9 mouse cellular contexts compared by ENCODE assay signal in the genomic region with DNA sequence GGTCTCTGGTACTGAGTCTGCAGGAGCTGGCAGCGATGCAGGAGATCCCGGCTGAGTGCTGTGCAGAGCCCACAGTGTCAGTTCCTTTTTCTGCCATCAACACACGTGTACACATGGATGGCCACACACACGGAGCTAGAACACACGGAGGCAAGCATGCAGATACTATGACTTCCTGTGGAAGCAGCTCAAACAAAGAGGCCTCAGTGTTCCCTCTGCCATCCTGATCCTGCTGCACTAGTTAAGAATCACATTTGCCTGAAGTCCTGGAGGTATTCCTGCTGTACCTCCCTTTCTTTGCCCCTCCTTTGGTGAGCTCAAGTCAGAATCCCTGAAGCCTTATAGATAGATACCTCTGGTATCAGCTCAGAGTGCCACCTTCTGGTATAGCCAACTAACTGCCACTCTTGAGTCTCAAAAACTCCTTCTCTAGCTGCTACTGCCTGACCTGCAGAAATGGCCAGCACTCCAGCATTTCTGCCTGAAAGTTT.
DNase-seq lines count a peak whose midpoint lies in the region; ATAC-seq and TF ChIP-seq lines count a peak whose summit lies in the region.
"Had no signal": no experiment of that assay in that cellular context is flagged by ENCODE, and none has a peak within 500 bp of the region (broad histone marks: within the 10 kb centered on the region; RNA-seq: fewer than 3 reads in every experiment).

No protein-coding gene starts in this region.

- H3K79me2 ChIP-seq in CH12.LX (replicated peaks; ENCODE audit: control insufficient read depth, extremely low read depth, insufficient read depth, poor library complexity, severe bottlenecking): no peaks in the 10 kb centered on the region

- H3K9ac ChIP-seq in heart, embryonic 12.5 days: no peak overlapping the region; the same call in 1 of the 2 replicates
- H3K9ac ChIP-seq in CH12.LX (ENCODE audit: insufficient read depth, low read depth): no peak overlapping the region
- H3K9ac ChIP-seq in hindbrain, embryonic 12.5 days: no peak overlapping the region
- H3K9ac ChIP-seq in neural tube, embryonic 11.5 days (ENCODE audit: low read length): no peak overlapping the region
- H3K9ac ChIP-seq: heart, embryonic 13.5 days had no signal

- peak; percentile 45 to 53 for DNase-seq in heart, postnatal 10 days
- peak; percentile 27 for DNase-seq in CH12.LX (ENCODE audit: extremely low read depth)
- DNase-seq in cerebellum, adult 18-20 months: peak; percentile 57 to 71
- DNase-seq in neural tube, embryonic 11.5 days (ENCODE audit: low spot score): peak; percentile 47
- no peak for DNase-seq in urinary bladder, postnatal 10 days (ENCODE audit: low spot score)

- dilution Hi-C loops in CH12.LX (cut with MboI; ENCODE audit: extremely low pct_ligation_motif_present, extremely low pct_unique_long_range_greater_than_20kb, low sequenced_read_pairs): no loop called here

- no peaks in the 10 kb centered on the region for H3K36me3 ChIP-seq in heart, embryonic 12.5 days
- H3K36me3 ChIP-seq in CH12.LX (replicated peaks in 1 of 2; ENCODE audit: control insufficient read depth in 1 of 2, insufficient read depth in 1 of 2, low read length in 1 of 2): no peaks in the 10 kb centered on the region
- peaks cover 9% of the 10 kb centered on the region; the same call in 1 of the 2 replicates for H3K36me3 ChIP-seq in hindbrain, embryonic 12.5 days
- no peaks in the 10 kb centered on the region for H3K36me3 ChIP-seq in neural tube, embryonic 11.5 days (ENCODE audit: control insufficient read depth, insufficient read depth, low read length)
- H3K36me3 ChIP-seq: heart, embryonic 13.5 days had no signal

- no peak overlapping the region for H3K27ac ChIP-seq in heart, embryonic 12.5 days (ENCODE audit: poor library complexity, severe bottlenecking)
- H3K27ac ChIP-seq in CH12.LX (ENCODE audit: insufficient read depth, low read depth): no peak overlapping the region
- peak overlapping the region; percentile 24 for H3K27ac ChIP-seq in hindbrain, embryonic 12.5 days
- H3K27ac ChIP-seq in neural tube, embryonic 11.5 days (ENCODE audit: low read depth, low read length): no peak overlapping the region
- H3K27ac ChIP-seq: heart, embryonic 13.5 days had no signal

- TF ChIP-seq EP300 in CH12.LX (IDR thresholded peaks at IDR 0.05; ENCODE audit: low read length): no peak

- WGBS in heart, embryonic 12.5 days: 68% methylated on average over 5 of the region's 5 CpGs
- WGBS in hindbrain, embryonic 12.5 days: 79% methylated on average over 5 of the region's 5 CpGs
- WGBS in neural tube, embryonic 11.5 days: 86% methylated on average over 5 of the region's 5 CpGs

- no peaks in the 10 kb centered on the region for H3K27me3 ChIP-seq in heart, embryonic 12.5 days (replicated peaks)
- H3K27me3 ChIP-seq in CH12.LX (replicated peaks): no peaks in the 10 kb centered on the region
- 0 out of 2 replicates have a peak, but pooled peaks cover 2% of the 10 kb centered on the region for H3K27me3 ChIP-seq in hindbrain, embryonic 12.5 days
- no peaks in the 10 kb centered on the region for H3K27me3 ChIP-seq in neural tube, embryonic 11.5 days (ENCODE audit: control insufficient read depth, insufficient read depth, low read length)
- H3K27me3 ChIP-seq: heart, embryonic 13.5 days had no signal

- in situ Hi-C loops in CH12.LX (cut with MboI; ENCODE audit: low pct_ligation_motif_present, low pct_unique_long_range_greater_than_20kb, low sequenced_read_pairs): no loop called here

- no peaks in the 10 kb centered on the region for H3K9me3 ChIP-seq in heart, embryonic 12.5 days (replicated peaks)
- H3K9me3 ChIP-seq in CH12.LX (replicated peaks; ENCODE audit: low read length): no peaks in the 10 kb centered on the region
- no peaks in the 10 kb centered on the region for H3K9me3 ChIP-seq in hindbrain, embryonic 12.5 days (replicated peaks)
- H3K9me3 ChIP-seq in neural tube, embryonic 11.5 days (ENCODE audit: control insufficient read depth, low read length): no peaks in the 10 kb centered on the region
- H3K9me3 ChIP-seq: heart, embryonic 13.5 days had no signal

- H3K4me2 ChIP-seq in heart, embryonic 12.5 days: no peak overlapping the region
- H3K4me2 ChIP-seq in CH12.LX (ENCODE audit: insufficient read depth, low read depth, poor library complexity, severe bottlenecking): peak overlapping the region; percentile 38; the same call in 1 of the 2 replicates
- no peak overlapping the region for H3K4me2 ChIP-seq in hindbrain, embryonic 12.5 days (replicated peaks)
- no peak overlapping the region for H3K4me2 ChIP-seq in neural tube, embryonic 11.5 days (ENCODE audit: low read depth)
- H3K4me2 ChIP-seq: heart, embryonic 13.5 days had no signal

- no peak overlapping the region for H3K4me3 ChIP-seq in heart, embryonic 12.5 days
- H3K4me3 ChIP-seq in CH12.LX (replicated peaks in 1 of 3; ENCODE audit: low read depth in 2 of 3, low read length in 2 of 3, poor library complexity in 1 of 3): no peak overlapping the region
- H3K4me3 ChIP-seq in hindbrain, embryonic 12.5 days: no peak overlapping the region
- H3K4me3 ChIP-seq in neural tube, embryonic 11.5 days (ENCODE audit: low read depth, low read length): no peak overlapping the region
- H3K4me3 ChIP-seq: heart, embryonic 13.5 days had no signal

- no peak for ATAC-seq in heart, embryonic 12.5 days (ENCODE audit: insufficient number of reproducible peaks, low FRiP score)
- peak; percentile 48; the same call in 1 of the 2 replicates for ATAC-seq in hindbrain, embryonic 12.5 days (ENCODE audit: low FRiP score)
- no peak for ATAC-seq in neural tube, embryonic 11.5 days (ENCODE audit: insufficient read depth, low FRiP score, low TSS enrichment)
- ATAC-seq in CD4-positive, CD25-positive, alpha-beta regulatory T cell, adult 4 months: no peak

- intact Hi-C loops in heart, postnatal 10 days (cut with DNase I): loop anchor here (1.0 to 5.0 kb wide), 3 partner anchors 43 to 161 kb away; no protein-coding TSS in a partner anchor

- TF ChIP-seq RAD21 in CH12.LX (IDR thresholded peaks at IDR 0.05; ENCODE audit: low read depth, low read length): peak; percentile 58

- peak; percentile 49 to 72 for TF ChIP-seq CTCF in CH12.LX (conservative IDR thresholded peaks at IDR 0.05 in 1 of 2, IDR thresholded peaks at IDR 0.05 in 1 of 2; ENCODE audit: low read depth in 2 of 2, low read length in 2 of 2)

- TF ChIP-seq POLR2A in CH12.LX (IDR thresholded peaks at IDR 0.05; ENCODE audit: low read depth, low read length): no peak

- peaks cover 14% of the 10 kb centered on the region for H3K4me1 ChIP-seq in heart, embryonic 12.5 days (replicated peaks)
- peaks cover 0 to 3% of the 10 kb centered on the region in 2 experiments; a peak in 2 of 4 replicates for H3K4me1 ChIP-seq in CH12.LX (ENCODE audit: control insufficient read depth in 1 of 2, insufficient read depth in 2 of 2)
- H3K4me1 ChIP-seq in hindbrain, embryonic 12.5 days: peaks cover 20% of the 10 kb centered on the region
- H3K4me1 ChIP-seq in neural tube, embryonic 11.5 days (ENCODE audit: control insufficient read depth, insufficient read depth, low read length): no peaks in the 10 kb centered on the region

TF ChIP-seq in CH12.LX, 34 proteins besides CTCF, POLR2A, EP300 and RAD21:
- TF ChIP-seq JUN (IDR thresholded peaks at IDR 0.05; ENCODE audit: insufficient read depth, low read depth, low read length): no peak
- peak; percentile 54 for TF ChIP-seq SMC3 (IDR thresholded peaks at IDR 0.05; ENCODE audit: low read depth, low read length)
